Mouse (Mus musculus) macrophage (primary cell): ENCODE measurements around the gene Usp29. TPM values are rescaled to one million over a fixed set of nuclear protein-coding genes. Genes with fewer than 3 reads are reported as not detected.
"Not testable (repeated sequence)": the region's sequence is repeated elsewhere in the genome, so short reads cannot be mapped to it uniquely, and the experiment has no call there.

Experiments
- H3K27ac ChIP-seq: fragments of 350-480 bp; formaldehyde crosslinking; 2 replicates; pipeline ENCODE4 v1.9.0; 2021
- H3K36me3 ChIP-seq: fragments of 350-480 bp; formaldehyde crosslinking; 2 replicates; pipeline ENCODE4 v1.9.0; 2021; ENCODE audit errors: inconsistent target
- H3K4me3 ChIP-seq: fragments of 350-480 bp; formaldehyde crosslinking; 2 replicates; pipeline ENCODE4 v1.9.0; 2021; ENCODE audit errors: inconsistent target
- H3K79me2 ChIP-seq: fragments of 350-480 bp; formaldehyde crosslinking; 2 replicates; pipeline ENCODE4 v1.9.0; 2021; ENCODE audit errors: inconsistent target
- WGBS: methylation state at CpG from one replicate; pipeline ENCODE4 v1.1.7; 2026; ENCODE audit warnings: inconsistent platforms; ENCODE audit not compliant: missing documents; 5-methylcytosine and 5-hydroxymethylcytosine counted together
- polyA plus RNA-seq: library from polyadenylated mRNA; stranded (reverse); fragments of 250-400 nt; gene quantifications from 3 replicates; pipeline ENCODE4 v1.2.4, GENCODE M21; 2018; ENCODE audit warnings: inconsistent platforms

Usp29 gene
- polyA plus RNA-seq, 1 experiment from 2014 or later, result not detected

DNA sequence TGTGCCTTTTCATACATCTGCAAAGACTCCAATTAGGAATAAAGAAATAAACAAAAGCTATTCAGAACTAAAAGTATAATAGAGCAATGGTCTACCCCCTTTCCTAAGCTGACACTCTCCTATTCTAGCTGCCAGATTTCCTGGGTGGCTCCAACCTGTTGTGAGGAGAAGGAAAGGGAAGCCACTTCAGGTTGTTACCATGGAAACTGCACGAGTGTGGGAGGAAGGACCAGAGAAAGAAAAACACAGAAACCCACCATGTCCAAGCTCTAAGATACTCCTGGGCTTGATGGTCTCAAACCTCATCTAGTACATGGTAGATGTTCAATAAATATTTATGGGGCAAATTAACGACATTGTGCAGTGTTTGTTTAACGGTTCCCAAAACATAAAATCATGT, 160.8 kb downstream of the Usp29 start:
- no peak overlapping the region for H3K27ac ChIP-seq
- WGBS, result 56% methylated on average over 3 of the region's 3 CpGs
- no peaks in the 10 kb centered on the region for H3K79me2 ChIP-seq
- no peaks in the 10 kb centered on the region for H3K36me3 ChIP-seq
- no peak overlapping the region for H3K4me3 ChIP-seq

DNA sequence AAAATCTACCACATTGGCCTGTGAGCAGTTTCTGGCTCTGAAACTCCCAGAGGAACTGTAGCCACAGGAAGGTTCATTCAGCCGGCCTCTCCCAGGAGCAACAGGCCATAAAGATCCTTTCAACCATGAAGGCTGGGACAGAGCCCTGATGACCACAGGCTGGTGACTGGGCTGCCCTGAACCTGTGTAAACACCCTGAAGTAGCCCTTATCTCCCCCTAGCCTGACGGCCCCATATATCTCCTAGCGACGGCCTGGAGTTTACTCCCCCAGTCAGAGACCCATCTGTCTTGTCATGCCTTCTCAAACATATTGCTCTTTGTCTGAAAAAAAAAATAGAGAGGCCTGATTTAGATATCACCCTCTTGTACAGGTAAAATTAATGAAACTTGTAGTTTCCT, 166.6 kb downstream of the Usp29 start:
- WGBS, result 42% methylated on average over 4 of the region's 4 CpGs
- H3K27ac ChIP-seq, H3K79me2 ChIP-seq, H3K36me3 ChIP-seq, H3K4me3 ChIP-seq: not testable (repeated sequence)

DNA sequence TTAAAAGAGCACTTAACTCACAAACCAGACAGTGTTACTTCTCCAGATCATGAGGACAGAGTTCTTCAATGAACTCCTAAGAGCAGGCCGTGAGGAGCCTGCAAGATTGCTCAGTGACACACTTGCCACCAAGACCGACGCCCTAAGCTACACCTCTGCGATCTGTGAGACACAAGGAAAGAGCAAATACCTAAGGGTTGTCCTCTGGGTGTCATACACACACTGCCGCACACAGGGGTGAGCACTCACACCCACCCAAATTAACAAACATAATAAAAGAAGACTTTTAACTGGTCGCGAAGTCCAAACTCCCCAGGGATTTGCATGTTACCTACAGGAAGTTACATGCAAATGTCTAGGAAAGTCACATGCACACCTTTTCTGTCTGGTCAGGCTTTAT, 170.3 kb downstream of the Usp29 start:
- WGBS, result 94% methylated on average over 7 of the region's 7 CpGs
- no peak overlapping the region for H3K4me3 ChIP-seq
- H3K27ac ChIP-seq, result no peak overlapping the region
- H3K79me2 ChIP-seq, result no peaks in the 10 kb centered on the region
- H3K36me3 ChIP-seq, result no peaks in the 10 kb centered on the region

DNA sequence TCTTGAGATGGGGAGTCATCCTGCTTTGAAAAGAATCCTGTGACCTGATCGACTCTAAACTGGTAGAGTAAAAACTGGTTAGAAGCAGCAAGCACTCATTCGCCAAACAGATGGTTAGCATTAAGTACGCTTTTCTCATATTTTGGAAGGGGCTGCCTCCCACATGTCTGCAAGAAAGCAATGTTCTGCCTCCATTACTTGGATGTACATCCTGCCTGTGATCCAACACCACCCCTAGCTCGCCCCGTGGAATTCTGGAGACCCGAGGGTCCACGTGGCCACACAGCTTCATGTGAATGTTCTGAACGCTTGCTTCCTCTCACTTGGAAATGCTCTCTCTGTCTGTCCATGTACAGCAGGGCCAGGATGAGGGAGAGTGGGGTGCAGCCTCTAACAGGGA, 173.1 kb downstream of the Usp29 start:
- no peak overlapping the region for H3K4me3 ChIP-seq
- no peak overlapping the region for H3K27ac ChIP-seq
- H3K79me2 ChIP-seq, result no peaks in the 10 kb centered on the region
- 89% methylated on average over 8 of the region's 8 CpGs for WGBS
- no peaks in the 10 kb centered on the region for H3K36me3 ChIP-seq

DNA sequence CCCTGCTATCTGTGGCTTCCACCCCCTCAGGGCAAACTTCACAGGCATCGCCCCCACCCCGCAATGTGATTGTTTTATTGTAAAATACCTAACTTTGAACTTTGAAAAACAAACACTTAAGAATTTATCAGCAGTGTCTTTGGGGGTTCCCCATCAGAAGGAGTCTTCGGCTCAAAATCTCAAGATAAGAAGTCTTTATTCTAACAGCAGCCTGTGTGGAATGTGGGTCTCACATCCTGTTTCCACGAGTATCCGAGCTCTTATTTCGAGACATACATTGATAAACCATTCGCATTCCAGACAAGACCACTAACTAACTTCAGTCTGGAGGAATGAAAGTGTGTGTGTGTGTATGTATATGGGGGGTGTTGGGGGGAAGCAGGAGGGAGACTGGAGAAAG, 180.1 kb downstream of the Usp29 start:
- WGBS, result 28% methylated on average over 7 of the region's 7 CpGs
- Histone ChIP-seq H3K36me3 (no peaks in the 10 kb centered on the region), H3K4me3 (no peak overlapping the region), H3K79me2 (no peaks in the 10 kb centered on the region), H3K27ac (no peak overlapping the region)

DNA sequence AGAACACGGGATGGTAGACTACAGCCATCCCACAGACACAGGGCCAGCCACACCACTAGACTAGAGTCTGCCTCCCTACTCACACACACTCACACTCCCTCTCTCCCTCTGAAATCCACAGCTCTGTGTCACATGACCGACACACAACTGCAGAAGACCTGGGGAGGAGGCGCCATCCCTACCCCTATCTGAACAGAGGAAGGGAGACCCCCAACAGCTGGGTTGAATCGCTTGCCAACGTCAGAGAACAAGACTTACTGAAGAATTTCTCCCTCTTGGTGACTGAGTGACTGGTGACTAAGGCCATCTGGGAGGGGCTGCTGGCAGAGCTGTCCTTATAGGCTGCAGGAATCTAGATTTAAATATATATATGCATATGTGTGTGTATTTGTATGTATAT, 181.4 kb downstream of the Usp29 start:
- Histone ChIP-seq H3K4me3 (no peak overlapping the region), H3K36me3 (no peaks in the 10 kb centered on the region), H3K27ac (no peak overlapping the region), H3K79me2 (no peaks in the 10 kb centered on the region)
- 82% methylated on average over 5 of the region's 5 CpGs for WGBS

DNA sequence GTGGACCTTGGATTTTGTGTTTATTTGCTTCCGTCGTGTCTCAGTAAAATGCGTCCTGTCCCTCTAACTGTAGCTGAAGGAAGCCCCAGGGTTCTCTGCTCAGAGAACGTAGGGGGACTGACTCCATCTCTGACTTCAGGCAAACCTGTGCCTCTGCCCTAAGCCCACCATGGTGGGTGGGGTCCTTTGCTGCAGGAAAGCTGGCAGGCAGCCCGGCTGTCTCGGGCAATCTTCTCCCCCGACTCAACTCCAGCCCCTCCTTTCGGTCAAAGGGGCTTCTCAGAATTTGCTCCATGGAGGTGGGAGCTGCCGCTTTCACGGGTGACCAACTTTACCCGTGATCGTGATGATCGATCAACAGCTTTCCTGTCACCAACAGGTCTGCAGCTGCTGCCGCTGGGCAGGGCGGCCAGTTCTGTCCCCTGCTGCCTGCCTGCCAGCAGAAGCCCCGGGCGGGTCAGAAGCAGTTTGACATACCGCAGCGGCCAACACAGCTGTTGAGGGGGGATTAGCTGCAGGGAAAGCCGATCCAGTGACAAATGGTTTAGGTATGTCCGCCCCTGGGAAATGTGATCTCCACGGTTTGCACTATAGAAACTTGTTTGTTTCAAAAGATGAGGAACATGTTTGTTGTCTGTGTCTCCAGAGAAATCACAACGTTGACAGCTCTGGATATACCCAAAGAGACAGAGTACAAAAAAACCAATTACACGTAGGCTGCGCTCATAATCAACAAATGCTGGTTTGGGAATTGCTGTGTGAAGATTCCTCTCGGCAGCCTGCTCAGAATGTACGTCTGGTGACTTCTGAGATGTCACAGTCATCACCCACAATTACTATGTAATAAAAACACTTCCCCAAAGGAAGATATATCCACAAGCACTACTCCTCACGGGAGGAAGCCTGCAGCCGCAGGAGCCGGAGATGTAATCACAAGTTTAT, 183.3 kb downstream of the Usp29 start:
- no peak overlapping the region for H3K27ac ChIP-seq
- no peaks in the 10 kb centered on the region for H3K79me2 ChIP-seq
- 18% methylated on average over 28 of the region's 30 CpGs for WGBS
- H3K4me3 ChIP-seq, result no peak overlapping the region
- H3K36me3 ChIP-seq, result no peaks in the 10 kb centered on the region

DNA sequence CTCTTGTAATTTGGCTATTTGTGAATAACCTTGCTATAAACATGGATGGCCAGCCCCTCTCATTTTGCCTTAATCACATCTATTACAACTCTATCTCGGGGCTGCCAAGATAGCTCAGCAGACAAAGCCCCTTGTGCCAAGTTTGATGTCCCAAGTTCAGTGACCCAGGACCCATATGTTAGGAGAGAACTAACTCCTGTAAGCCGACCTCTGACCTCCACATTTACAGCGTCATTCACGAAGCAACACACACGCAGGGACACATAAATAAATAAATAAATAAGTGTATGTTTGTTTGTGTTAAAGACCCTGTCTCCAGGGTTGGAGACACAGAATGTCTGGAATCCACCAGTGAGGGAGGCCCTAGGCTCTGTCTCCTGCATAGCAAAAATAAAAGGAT, 186.7 kb downstream of the Usp29 start:
- H3K79me2 ChIP-seq, result no peaks in the 10 kb centered on the region
- WGBS, result 88% methylated on average over 5 of the region's 5 CpGs
- H3K36me3 ChIP-seq, result no peaks in the 10 kb centered on the region
- H3K27ac ChIP-seq, result no peak overlapping the region
- no peak overlapping the region for H3K4me3 ChIP-seq

DNA sequence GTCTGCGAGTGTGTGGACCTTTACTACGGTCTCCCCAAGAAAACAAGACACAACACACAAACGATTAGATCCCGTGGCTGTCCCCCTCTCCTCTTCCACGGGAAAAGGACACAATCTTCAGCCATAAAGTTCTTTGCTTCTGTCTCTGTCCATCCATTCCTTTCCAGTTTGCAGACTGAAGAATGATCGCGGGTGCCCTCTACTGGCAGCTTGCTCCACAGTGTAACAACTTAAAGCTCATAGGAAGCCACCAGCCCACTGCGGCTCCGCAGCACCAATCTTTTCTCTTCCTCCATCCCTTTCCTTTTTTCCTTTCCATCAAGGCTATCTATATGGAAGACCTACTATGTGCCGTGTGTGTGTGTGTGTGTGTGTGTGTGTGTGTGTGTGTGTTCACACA, 187.9 kb downstream of the Usp29 start:
- Histone ChIP-seq H3K4me3 (no peak overlapping the region), H3K27ac (no peak overlapping the region), H3K79me2 (no peaks in the 10 kb centered on the region), H3K36me3 (no peaks in the 10 kb centered on the region)
- WGBS, result 22% methylated on average over 9 of the region's 10 CpGs

DNA sequence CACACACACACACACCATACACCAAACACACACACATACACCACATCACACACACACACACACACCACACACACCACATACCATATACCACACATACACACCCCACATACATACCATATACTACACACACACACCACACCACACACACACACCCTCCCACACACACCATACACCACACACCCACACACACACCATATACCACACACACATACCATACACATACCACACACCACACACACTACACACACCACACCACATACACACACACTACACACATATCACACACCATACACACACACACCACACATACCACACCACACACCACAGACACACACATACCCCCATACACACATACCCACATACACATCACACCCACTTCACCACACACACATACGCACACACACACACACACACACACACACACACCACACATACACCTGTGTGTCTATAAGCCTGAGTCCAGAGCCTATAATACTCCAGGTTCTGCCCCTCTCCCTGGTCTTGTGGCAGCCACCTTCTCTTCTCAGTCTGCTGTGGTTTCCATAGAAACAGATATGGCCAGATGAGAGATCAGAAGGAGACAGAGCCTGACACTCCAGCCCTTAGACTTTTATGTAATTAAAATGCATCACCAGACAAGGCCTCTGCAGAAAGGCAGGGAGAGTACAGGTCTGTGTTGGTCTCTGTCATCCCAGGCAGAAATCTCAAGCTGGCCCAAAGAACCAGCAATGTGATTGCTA, 188.9 kb downstream of the Usp29 start:
- no peaks in the 10 kb centered on the region for H3K36me3 ChIP-seq
- H3K27ac ChIP-seq, result no peak overlapping the region

DNA sequence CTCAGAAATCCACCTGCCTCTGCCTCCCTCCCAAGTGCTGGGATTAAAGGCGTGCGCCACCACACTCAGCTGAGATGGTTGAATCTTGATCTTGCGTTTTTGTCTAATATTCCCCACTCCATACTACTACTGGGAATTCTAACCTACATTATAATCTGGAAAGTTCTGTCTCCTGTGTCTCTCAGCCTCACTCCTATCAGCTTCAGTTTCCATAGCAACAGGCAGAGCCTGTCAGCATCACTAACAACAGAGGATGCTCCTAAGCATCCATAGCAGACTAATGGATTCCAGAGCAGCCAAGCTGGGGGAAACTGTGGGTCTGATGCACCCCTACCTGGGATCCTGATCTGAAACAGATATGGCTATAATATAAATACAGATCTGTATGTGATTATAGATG, 193.1 kb downstream of the Usp29 start:
- Histone ChIP-seq H3K27ac (no peak overlapping the region), H3K79me2 (no peaks in the 10 kb centered on the region), H3K36me3 (no peaks in the 10 kb centered on the region), H3K4me3 (no peak overlapping the region)
- WGBS, result 95% methylated on average over 3 of the region's 3 CpGs

More for the DNA sequence above, 188.9 kb downstream of the Usp29 start:
- WGBS, result 100% methylated on average over 1 of the region's 1 CpGs
- no peak overlapping the region for H3K4me3 ChIP-seq
- no peaks in the 10 kb centered on the region for H3K79me2 ChIP-seq

DNA sequence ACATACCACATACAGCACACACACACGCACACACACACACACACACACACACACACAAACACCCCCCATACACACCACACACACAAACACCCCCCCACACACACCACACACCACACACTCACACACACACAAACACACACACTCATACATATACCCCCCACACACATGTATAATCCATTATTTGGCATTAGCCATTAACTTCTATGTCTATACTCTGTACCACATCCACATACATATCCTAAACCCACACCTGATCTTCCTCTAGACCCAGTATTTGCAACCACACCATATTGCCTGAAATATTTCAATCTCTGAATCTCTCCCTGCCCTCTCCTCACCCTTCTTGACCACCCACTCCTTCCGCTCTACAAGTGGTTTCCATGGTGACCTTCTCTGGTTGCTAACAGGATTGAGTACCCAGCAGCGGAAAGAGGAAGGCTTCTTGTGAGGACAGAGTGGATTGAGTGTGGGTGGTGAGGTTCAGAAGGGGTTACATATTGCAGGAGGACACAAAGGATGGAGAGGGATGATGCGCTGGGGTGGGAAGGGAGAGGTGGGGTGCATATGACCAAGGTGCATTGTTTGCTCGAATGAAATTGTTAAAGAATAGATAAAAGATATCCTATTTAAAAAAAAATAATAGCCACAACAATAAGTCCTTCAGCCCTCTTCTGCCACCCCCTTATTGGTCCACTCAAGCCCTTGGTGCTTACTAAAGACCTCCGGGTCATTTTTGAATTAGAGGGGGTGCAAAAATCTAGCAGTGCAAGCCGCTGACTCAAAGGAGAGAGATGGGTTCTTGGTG, 195.8 kb downstream of the Usp29 start:
- WGBS, result 84% methylated on average over 6 of the region's 7 CpGs
- Histone ChIP-seq H3K79me2 (no peaks in the 10 kb centered on the region), H3K27ac (no peak overlapping the region), H3K36me3 (no peaks in the 10 kb centered on the region), H3K4me3 (no peak overlapping the region)

DNA sequence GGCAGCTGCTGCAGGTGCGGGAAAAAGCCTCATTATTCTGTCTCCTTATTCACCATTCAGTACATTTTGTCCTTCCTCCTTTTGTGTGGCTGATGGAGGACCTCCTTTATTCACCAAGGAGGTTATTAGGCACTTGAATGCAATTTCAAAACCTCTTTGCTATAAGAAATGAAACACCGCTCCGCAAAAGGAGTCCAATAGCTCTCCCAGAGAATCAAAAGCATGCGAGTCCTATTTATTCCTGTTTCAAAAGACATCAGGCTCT, 196.3 kb downstream of the Usp29 start:
- H3K36me3 ChIP-seq, result no peaks in the 10 kb centered on the region
- WGBS, result 83% methylated on average over 4 of the region's 4 CpGs
- H3K27ac ChIP-seq, result no peak overlapping the region
- H3K4me3 ChIP-seq, result no peak overlapping the region
- H3K79me2 ChIP-seq, result no peaks in the 10 kb centered on the region

DNA sequence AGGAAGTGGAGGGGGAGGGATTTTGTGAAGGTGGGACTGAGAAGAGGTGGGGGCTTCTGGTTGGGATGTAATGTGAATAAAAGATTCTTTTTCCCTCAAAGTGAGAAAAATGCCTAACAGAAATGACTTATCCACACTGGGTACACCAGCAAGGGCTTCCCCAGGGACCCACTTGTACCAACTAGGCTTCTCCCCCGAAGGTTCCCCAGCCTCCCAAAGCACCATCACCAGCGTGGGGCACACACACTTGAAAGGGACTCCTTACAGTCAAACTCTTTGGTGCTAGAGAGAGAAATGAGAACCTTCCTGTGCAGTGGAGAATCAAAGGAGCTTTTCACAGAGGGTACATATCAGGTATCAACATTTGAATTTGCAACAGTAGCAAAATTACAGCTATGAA, 198.9 kb downstream of the Usp29 start:
- no peaks in the 10 kb centered on the region for H3K36me3 ChIP-seq
- no peak overlapping the region for H3K4me3 ChIP-seq
- no peak overlapping the region for H3K27ac ChIP-seq
- H3K79me2 ChIP-seq, result no peaks in the 10 kb centered on the region
- WGBS, result 64% methylated on average over 2 of the region's 2 CpGs

DNA sequence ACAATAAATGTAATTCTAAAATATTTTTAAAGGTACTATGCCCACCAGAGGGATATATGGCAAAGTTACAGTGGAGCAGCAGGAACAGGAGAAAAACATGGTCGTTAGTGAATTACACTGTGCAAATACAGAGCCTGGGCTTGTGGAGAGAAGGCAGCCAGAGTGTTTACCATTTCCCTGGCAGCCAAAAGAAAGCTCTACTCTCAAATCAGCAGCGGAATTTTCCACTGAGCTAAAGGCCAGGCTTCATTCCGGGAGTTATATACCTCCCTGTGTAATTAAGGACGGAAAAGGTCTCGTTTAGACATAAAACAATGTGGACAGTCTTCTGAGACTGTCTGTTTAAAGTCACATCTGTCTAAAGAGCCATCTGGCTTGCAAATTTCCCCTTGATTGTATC, 204.4 kb downstream of the Usp29 start:
- Histone ChIP-seq H3K27ac (no peak overlapping the region), H3K4me3 (no peak overlapping the region), H3K36me3 (no peaks in the 10 kb centered on the region), H3K79me2 (no peaks in the 10 kb centered on the region)
- 72% methylated on average over 5 of the region's 5 CpGs for WGBS
